Mouse (Mus musculus) midbrain, postnatal 0 days (tissue): ENCODE data around the gene Adk. TPM values are rescaled to one million over a fixed set of nuclear protein-coding genes. Genes with fewer than 3 reads are reported as not detected.

Source experiments
- ATAC-seq: fragments of 200-750 bp; cut with Nextera tagmentation; 2 replicates; pipeline ENCODE4 v1.8.0; 2017; ENCODE audit warnings: moderate number of reproducible peaks, mild to moderate bottlenecking, moderate TSS enrichment, moderate library complexity; ENCODE audit not compliant: low FRiP score
- DNase-seq: peaks from one replicate; pipeline ENCODE4 v3.0.0-alpha.2; 2015; ENCODE audit warnings: low spot score
- H3K27ac ChIP-seq: fragments of 300-500 bp; sonication (generic); 2 replicates; pipeline ENCODE4 v1.5.1; 2014; ENCODE audit warnings: low read depth, mild to moderate bottlenecking, low read length, mixed read lengths
- H3K27me3 ChIP-seq: fragments of 300-500 bp; sonication (generic); 2 replicates; pipeline ENCODE4 v1.6.1; 2014; ENCODE audit warnings: low read length, control low read depth, mixed read lengths; ENCODE audit not compliant: insufficient read depth
- H3K36me3 ChIP-seq: fragments of 300-500 bp; sonication (generic); 2 replicates; pipeline ENCODE4 v1.6.1; 2014; ENCODE audit warnings: low read length, control low read depth, mixed read lengths; ENCODE audit not compliant: insufficient read depth
- H3K4me1 ChIP-seq: fragments of 300-500 bp; sonication (generic); 2 replicates; pipeline ENCODE4 v1.6.1; 2014; ENCODE audit warnings: mild to moderate bottlenecking, control low read depth, antibody characterized with exemption, low read length, mixed read lengths; ENCODE audit not compliant: insufficient read depth
- H3K4me2 ChIP-seq: fragments of 300-500 bp; sonication (generic); 2 replicates; pipeline ENCODE4 v1.6.1; 2014; ENCODE audit warnings: low read depth, mild to moderate bottlenecking, low read length, mixed read lengths; ENCODE audit not compliant: poor library complexity, severe bottlenecking
- H3K4me3 ChIP-seq: fragments of 300-500 bp; sonication (generic); 2 replicates; pipeline ENCODE4 v1.5.1; 2014; ENCODE audit warnings: low read depth, mild to moderate bottlenecking, low read length, moderate library complexity
- H3K9ac ChIP-seq: fragments of 300-500 bp; sonication (generic); replicated peaks from 2 replicates; pipeline ENCODE4 v1.6.1; 2014; ENCODE audit warnings: mild to moderate bottlenecking, low read length, moderate library complexity, mixed read lengths; ENCODE audit not compliant: poor library complexity, severe bottlenecking
- H3K9me3 ChIP-seq: fragments of 300-500 bp; sonication (generic); 2 replicates; pipeline ENCODE4 v1.6.1; 2016; ENCODE audit warnings: low read length, control low read depth
- CTCF ChIP-seq: IDR thresholded peaks from 2 replicates; pipeline ENCODE4 v1.5.1; 2016; ENCODE audit warnings: antibody characterized with exemption, mild to moderate bottlenecking
- WGBS: fragments of 180-500 bp; shearing (Covaris S2); extraction: QIAGEN DNeasy Blood & Tissue Kit; methylation state at CpG from one replicate; pipeline ENCODE4 v1.1.7; 2014; 5-methylcytosine and 5-hydroxymethylcytosine counted together
- polyA plus RNA-seq: library from polyadenylated mRNA; unstranded; fragments of >200 nt; fragmentation: Nextera tagmentation; extraction: Ambion mirVana; gene quantifications from 2 replicates; pipeline ENCODE4 v1.2.1, GENCODE M21; 2015
- total RNA-seq: library from RNA; depleted of rRNA; stranded (reverse); fragments of >200 nt; gene quantifications from 2 replicates; pipeline ENCODE4 v1.2.3, GENCODE M21; 2014

Adk gene
- total and polyA plus RNA-seq, 2 experiments from 2014 or later = 25.3 to 50.6 TPM

DNA sequence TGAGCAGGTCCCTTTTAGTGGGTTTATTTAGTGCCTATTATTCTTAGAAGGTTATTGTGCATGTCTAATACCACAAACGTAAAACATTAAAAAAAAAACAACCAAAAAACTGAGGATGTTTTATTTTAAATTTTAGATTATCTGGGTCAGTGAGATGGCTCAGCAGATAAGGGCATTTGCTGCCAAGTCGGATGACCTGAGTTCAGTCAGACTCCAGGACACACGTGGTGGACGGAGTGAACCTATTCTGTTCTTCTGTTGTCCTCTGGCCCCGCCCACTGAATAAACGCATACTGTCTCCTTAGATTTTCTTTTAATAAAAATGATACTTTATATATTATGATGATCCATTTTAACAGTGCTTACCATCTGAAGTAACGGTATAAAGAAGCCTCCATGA lies 1.2 kb downstream of the Adk start:
- no peak overlapping the region for H3K27ac ChIP-seq
- ATAC-seq (no peak), DNase-seq (no peak)
- TF ChIP-seq CTCF = no peak
- H3K36me3 ChIP-seq = no peaks in the 10 kb centered on the region
- no peak overlapping the region for H3K4me3 ChIP-seq
- H3K27me3 ChIP-seq = no peaks in the 10 kb centered on the region
- no peaks in the 10 kb centered on the region for H3K9me3 ChIP-seq
- no peaks in the 10 kb centered on the region; the same call in 1 of the 2 replicates for H3K4me1 ChIP-seq
- 54% methylated on average over 7 of the region's 7 CpGs for WGBS
- no peak overlapping the region; the same call in 1 of the 2 replicates for H3K4me2 ChIP-seq
- H3K9ac ChIP-seq = no peak overlapping the region

- Histone ChIP-seq H3K4me2 (no peak overlapping the region), H3K36me3 (no peaks in the 10 kb centered on the region), H3K9ac (no peak overlapping the region), H3K4me1 (no peaks in the 10 kb centered on the region), H3K9me3 (no peaks in the 10 kb centered on the region), H3K4me3 (no peak overlapping the region), H3K27ac (no peak overlapping the region), H3K27me3 (no peaks in the 10 kb centered on the region)
- no peak for DNase-seq
- 92% methylated on average over 2 of the region's 2 CpGs for WGBS
- ATAC-seq = no peak
- no peak for TF ChIP-seq CTCF
Observed at GRCm38 (mm10) chr14:21058972-21059371, 6.6 kb downstream of the Adk start.

- Histone ChIP-seq H3K27me3 (no peaks in the 10 kb centered on the region), H3K9ac (no peak overlapping the region), H3K36me3 (no peaks in the 10 kb centered on the region), H3K4me1 (no peaks in the 10 kb centered on the region), H3K4me2 (no peak overlapping the region), H3K27ac (no peak overlapping the region), H3K4me3 (no peak overlapping the region), H3K9me3 (no peaks in the 10 kb centered on the region)
- no peak for TF ChIP-seq CTCF
- WGBS = 77% methylated on average over 5 of the region's 5 CpGs
- DNase-seq (no peak), ATAC-seq (no peak)
Observed at GRCm38 (mm10) chr14:21062766-21063513, 10.6 kb downstream of the Adk start.

DNA sequence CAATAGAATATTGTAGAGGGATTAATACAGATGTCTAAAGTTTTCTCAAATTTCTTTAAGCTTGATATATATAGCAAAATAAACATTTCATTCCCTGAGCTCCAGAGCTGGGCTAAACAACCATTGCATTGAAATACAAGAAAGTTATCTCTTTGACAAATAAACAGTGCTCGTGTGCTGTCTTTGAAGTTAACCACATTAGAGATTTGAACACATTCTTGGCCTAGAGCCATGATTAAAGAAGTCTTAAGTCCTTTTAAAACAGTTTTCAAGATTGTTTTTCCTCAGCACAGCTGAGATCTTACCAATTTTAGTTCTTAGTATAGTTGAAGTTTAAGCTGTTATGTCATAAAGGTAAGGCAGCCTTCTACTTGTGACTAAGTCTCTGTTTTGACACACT lies 11.9 kb downstream of the Adk start:
- no peaks in the 10 kb centered on the region for H3K36me3 ChIP-seq

DNA sequence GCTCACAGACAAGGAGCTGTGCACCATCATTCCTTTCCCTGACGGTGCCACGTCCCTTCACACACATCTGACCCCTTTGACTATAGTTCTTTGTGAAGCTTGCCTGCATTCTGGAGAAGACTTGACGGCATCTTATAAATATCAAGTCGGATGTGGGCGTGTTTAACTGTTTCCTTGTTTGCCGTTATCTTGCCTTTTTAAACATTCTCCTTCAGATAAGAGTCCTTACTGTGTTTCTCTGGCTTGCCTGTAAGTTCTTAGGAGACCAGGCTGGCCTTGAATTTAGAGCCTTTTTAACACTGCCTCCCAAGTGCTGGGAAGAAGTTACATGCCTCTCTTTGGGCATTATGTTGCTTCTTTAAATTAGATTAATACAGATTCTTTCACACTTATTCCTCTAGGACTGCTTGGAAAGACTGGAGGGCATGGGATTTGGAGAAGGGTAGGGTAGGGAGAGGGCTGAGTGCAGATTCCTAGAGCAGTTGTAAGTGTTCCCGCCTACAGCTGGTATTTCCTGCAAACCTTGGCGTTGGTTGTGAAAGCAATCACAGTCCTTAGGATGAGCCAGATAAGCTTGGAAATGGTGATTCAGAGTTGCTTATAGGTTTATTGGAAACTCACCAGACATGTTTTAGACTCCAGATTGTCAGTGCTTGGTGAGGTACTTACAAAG lies 13.3 kb downstream of the Adk start:
- Histone ChIP-seq H3K4me3 (no peak overlapping the region), H3K27ac (no peak overlapping the region), H3K27me3 (no peaks in the 10 kb centered on the region), H3K4me2 (no peak overlapping the region), H3K36me3 (no peaks in the 10 kb centered on the region), H3K4me1 (no peaks in the 10 kb centered on the region), H3K9ac (no peak overlapping the region), H3K9me3 (no peaks in the 10 kb centered on the region)
- ATAC-seq (no peak), DNase-seq (no peak)
- TF ChIP-seq CTCF = no peak
- 82% methylated on average over 8 of the region's 8 CpGs for WGBS

More for the DNA sequence above, 11.9 kb downstream of the Adk start:
- H3K9me3 ChIP-seq = no peaks in the 10 kb centered on the region
- H3K9ac ChIP-seq = no peak overlapping the region
- H3K4me1 ChIP-seq = no peaks in the 10 kb centered on the region
- WGBS = 45% methylated on average over 1 of the region's 1 CpGs
- no peak for DNase-seq
- TF ChIP-seq CTCF = no peak
- no peak overlapping the region for H3K27ac ChIP-seq
- ATAC-seq = no peak
- H3K4me3 ChIP-seq = no peak overlapping the region
- H3K27me3 ChIP-seq = no peaks in the 10 kb centered on the region
- no peak overlapping the region for H3K4me2 ChIP-seq

GRCm38 (mm10) chr14:21069594-21069993 lies 17.2 kb downstream of the Adk start:
- H3K27ac ChIP-seq = no peak overlapping the region
- no peak overlapping the region for H3K4me3 ChIP-seq
- no peaks in the 10 kb centered on the region for H3K9me3 ChIP-seq
- H3K4me1 ChIP-seq = no peaks in the 10 kb centered on the region
- ATAC-seq = no peak
- DNase-seq = no peak
- peak; percentile 31; the same call in 1 of the 2 replicates for TF ChIP-seq CTCF
- WGBS = 91% methylated on average over 5 of the region's 5 CpGs
- no peak overlapping the region for H3K4me2 ChIP-seq
- H3K9ac ChIP-seq = no peak overlapping the region
- H3K36me3 ChIP-seq = no peaks in the 10 kb centered on the region
- no peaks in the 10 kb centered on the region for H3K27me3 ChIP-seq
